Mouse (Mus musculus) neutrophil, adult 59 days (primary cell): ENCODE results near the gene Map3k13. TPM values are rescaled to one million over a fixed set of nuclear protein-coding genes. Genes with fewer than 3 reads are reported as not detected.

Experiments used
- total RNA-seq, 2 experiments: library from RNA; stranded (reverse); gene quantifications; 1 replicate in 1 of 2; 2 replicates in 1 of 2; pipeline ENCODE4 v1.2.4; 2023

Map3k13 gene
- total RNA-seq: under 1 TPM in 1 of 2 experiments, not detected in 1; 0.07 TPM

GRCm38 (mm10) chr16:21793875-21794696, at the start of gene Map3k13:
TSS of gene Map3k13 (plus strand) at chr16:21794346.

GRCm38 (mm10) chr16:21787516-21788353, 6.4 kb upstream of the Map3k13 start, which contains the start of gene Ehhadh:
TSS of gene Ehhadh (minus strand) at chr16:21787807.

GRCm38 (mm10) chr16:21946761-21947715, 152.9 kb downstream of the Map3k13 start, which contains the start of gene Tmem41a:
TSS of gene Tmem41a (minus strand) at chr16:21947552.

Other genes starting within 250 kb of the Map3k13 start
- gene 2510009E07Rik, start 99.7 kb upstream of the Map3k13 start, total RNA-seq: 1 to 10 TPM; 1.8 to 5.8 TPM
- under 1 TPM; 0.33 to 0.38 TPM for gene Ehhadh, start 6.5 kb upstream of the Map3k13 start, total RNA-seq
- 1 to 10 TPM; 1.5 to 2.8 TPM for gene Tmem41a, start 153.2 kb downstream of the Map3k13 start, total RNA-seq
- under 1 TPM in 1 of 2 experiments, not detected in 1; 0.51 TPM for gene Liph, start 201.3 kb downstream of the Map3k13 start, total RNA-seq
- gene Senp2, start 215.1 kb downstream of the Map3k13 start, total RNA-seq: 10 to 100 TPM; 70.2 to 73.6 TPM